In genomic region chr8:69959241-69959640, GRCm38 (mm10) we compare ENCODE assay signal across 17 mouse cellular contexts. TPM values are rescaled to one million over a fixed set of nuclear protein-coding genes. Genes with fewer than 3 reads are reported as not detected.
"Had no signal": no experiment of that assay in that cellular context is flagged by ENCODE, and none has a peak within 500 bp of the region (broad histone marks: within the 10 kb centered on the region; RNA-seq: fewer than 3 reads in every experiment).

No protein-coding gene starts in this region.

- H3K9me3 ChIP-seq: limb, embryonic 10.5 days; liver, embryonic 15.5 days; midbrain, embryonic 15.5 days; neural tube, embryonic 12.5 days; stomach, embryonic 15.5 days had no signal

- H3K4me1 ChIP-seq: midbrain, embryonic 15.5 days had no signal

- DNase-seq: kidney, postnatal 25 days; lung, adult 2 months; lung, postnatal 36 days; right cerebral cortex, postnatal 14 days; thymus, postnatal 14 days had no signal

- ATAC-seq: lung, postnatal 0 days; midbrain, embryonic 15.5 days had no signal

- H3K4me3 ChIP-seq: left cerebral cortex, adult 2 months; limb, embryonic 10.5 days; liver, embryonic 15.5 days; midbrain, embryonic 15.5 days; neural tube, embryonic 12.5 days; stomach, embryonic 15.5 days had no signal

- H3K27ac ChIP-seq: left cerebral cortex, adult 2 months; limb, embryonic 10.5 days; liver, embryonic 15.5 days; midbrain, embryonic 15.5 days; neural tube, embryonic 12.5 days; stomach, embryonic 15.5 days had no signal

- H3K27me3 ChIP-seq: liver, embryonic 15.5 days; midbrain, embryonic 15.5 days; neural tube, embryonic 12.5 days; stomach, embryonic 15.5 days had no signal

- H3K4me2 ChIP-seq: liver, embryonic 11.5 days; liver, embryonic 15.5 days; midbrain, embryonic 11.5 days; midbrain, embryonic 15.5 days; neural tube, embryonic 12.5 days; stomach, embryonic 15.5 days had no signal

- H3K36me3 ChIP-seq: midbrain, embryonic 15.5 days; neural tube, embryonic 12.5 days; stomach, embryonic 15.5 days had no signal

- H3K9ac ChIP-seq: liver, embryonic 15.5 days; midbrain, embryonic 15.5 days; neural tube, embryonic 12.5 days; stomach, embryonic 15.5 days had no signal

RNA-seq across cellular contexts. Expression of gene Yjefn3, which starts 56.7 kb away (rescaled TPM):
- total RNA-seq: megakaryocyte progenitor cell, adult 5-6 weeks; monocyte, adult 5-6 weeks; neutrophil, adult 5-6 weeks had no signal
